Mouse (Mus musculus) regulatory T cell (primary cell): ENCODE data around the gene Rpl38.

ENCODE experiments used
- in situ Hi-C: fragments of 300-600 bp; cut with MboI, MseI; formaldehyde crosslinking; loops from one replicate; pipeline ENCODE4 v1.15.1; 2025; ENCODE audit warnings: high pct_unique_total_duplicates

Gene Rpl38

DNA sequence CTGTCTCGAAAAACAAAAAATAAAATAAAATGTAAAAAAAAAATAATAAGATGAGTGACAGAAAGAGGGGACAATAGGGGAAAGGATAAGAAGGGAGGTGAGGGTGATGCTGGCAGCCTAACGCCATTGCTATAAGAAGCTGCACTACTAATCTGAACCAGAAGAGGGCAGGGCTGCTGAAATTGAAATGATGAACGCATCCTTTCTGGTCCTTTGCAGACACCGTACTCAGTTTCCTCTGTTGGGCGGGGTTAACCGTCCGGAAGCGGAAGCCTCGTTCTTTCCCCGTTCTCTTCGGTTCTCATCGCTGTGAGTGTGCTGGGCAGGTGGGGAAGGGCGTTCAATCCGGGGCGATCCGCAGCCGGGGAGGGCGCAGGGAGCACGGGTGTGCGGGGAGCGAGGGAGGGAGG is at the start of gene Rpl38:
Gene Rpl38 (plus strand): TSS at position 224 of the 410 bp plus-strand sequence.
- in situ Hi-C loops = loop anchor here (25.0 kb wide), 1 partner anchor 1106 kb away; no protein-coding TSS in a partner anchor

DNA sequence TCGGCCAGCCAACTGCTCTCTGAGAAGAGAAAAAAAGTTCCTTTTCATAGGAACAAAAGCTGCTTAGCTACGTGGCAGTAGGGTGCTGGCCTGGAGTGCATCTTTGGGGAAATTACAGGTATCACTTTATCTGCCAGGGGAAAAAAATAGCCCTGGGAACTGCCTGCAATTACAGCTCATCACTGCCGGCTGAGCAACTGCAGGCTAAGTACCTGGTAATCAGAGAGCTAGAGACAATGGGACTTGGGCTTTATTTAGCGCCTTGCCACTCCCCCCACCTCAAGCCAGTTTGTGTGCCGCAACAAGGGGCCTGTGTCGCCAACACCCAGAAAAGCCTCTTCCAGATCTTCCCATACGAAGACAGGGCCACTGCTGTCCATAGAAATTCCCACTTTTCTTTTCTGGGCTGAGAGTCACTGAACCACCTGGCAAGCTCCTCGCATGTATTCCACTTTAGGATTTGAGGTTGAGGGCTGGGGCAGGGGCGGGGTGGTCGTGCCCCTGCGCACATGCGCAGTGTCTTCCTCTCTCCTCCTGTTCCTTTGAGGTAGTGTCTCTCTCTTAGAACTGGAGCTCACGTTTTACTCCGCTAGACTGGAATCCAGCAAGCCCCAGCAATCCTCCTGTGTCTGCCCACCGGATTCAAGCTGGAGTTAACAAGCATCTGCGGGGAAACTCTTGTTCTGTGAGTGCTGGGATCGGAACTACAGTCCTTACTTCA is 49.5 kb upstream of the Rpl38 start:
- in situ Hi-C loops = no loop called here

DNA sequence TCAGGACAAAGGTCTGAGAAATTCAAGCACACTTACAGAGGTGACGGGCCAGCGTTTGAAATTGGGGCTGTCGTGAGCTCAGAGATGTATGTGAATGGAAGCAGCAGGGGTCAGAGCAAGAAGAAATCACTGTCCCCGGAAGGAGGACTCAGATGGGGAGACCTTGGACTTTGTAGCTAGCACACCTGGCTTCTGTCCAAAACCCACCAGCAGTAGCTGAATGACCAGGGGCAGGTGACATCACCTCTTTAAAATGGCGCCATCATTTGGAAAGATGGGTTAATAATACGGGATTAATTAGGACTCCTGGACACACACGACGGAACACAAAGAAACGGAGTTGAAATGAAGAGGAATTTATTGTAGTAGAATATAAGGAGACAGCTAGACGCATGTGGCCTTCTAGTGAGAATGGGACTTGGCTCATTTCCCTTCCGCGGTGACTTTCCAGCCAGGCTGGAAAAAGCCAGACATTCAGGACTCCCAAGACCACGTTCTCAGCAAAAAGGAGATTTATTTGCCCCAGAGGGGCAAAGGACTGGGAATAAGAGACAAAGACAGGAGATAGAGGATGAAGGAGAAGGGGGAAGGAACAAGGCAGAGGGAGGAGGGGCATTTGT is 42.1 kb upstream of the Rpl38 start:
- in situ Hi-C loops = no loop called here

DNA sequence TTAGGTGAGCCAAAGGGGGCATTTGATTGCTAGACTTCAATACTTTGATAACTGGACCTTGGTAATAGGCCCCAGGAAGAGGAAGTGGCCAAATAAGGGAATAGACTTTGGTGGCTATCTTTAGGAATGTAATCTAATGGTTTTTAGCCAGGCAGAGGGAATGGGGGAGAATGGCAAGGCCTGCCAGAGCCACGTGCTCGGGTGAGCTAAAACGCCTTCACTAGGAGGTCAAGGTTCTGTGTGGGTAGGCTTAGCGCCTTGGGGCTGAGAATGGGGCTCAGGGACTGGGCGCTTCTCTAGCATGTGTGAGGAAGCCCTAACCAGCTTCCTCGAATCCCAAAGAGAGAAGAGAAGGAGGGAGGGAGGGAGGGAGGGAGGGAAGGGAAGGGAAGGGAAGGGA is 41.3 kb upstream of the Rpl38 start:
- in situ Hi-C loops = no loop called here

- in situ Hi-C loops = no loop called here
These were observed 40.3 kb upstream of the Rpl38 start for GRCm38 (mm10) chr11:114628032-114628431.

- in situ Hi-C loops = loop anchor here (5.0 kb wide), 1 partner anchor 113 kb away; no protein-coding TSS in a partner anchor
These were observed 38.3 kb upstream of the Rpl38 start for GRCm38 (mm10) chr11:114630044-114630443.

DNA sequence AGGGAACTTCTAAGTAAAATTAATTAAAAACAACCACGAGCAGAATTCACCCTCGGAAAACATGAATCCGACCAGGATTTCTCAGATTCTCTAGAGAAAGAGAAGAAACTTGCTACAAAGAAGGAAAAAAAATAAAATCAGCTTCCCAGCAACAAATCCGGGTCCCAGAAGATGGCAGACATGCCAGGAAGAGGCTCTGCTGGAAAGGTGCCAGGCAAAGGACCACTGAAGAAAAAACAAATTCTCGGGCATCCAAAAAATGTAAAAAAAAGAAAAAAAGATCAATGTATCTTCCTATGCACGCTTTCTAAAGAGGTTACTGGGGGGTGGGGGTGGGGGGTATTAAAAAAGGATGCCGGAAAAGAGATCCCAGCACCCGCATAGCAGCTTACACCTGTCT is 36.1 kb upstream of the Rpl38 start:
- in situ Hi-C loops = loop anchor here (5.0 kb wide), 1 partner anchor 115 kb away; no protein-coding TSS in a partner anchor

GRCm38 (mm10) chr11:114636292-114636691 is 32.0 kb upstream of the Rpl38 start:
- in situ Hi-C loops = no loop called here

GRCm38 (mm10) chr11:114636727-114637505 is 31.4 kb upstream of the Rpl38 start:
- in situ Hi-C loops = no loop called here

DNA sequence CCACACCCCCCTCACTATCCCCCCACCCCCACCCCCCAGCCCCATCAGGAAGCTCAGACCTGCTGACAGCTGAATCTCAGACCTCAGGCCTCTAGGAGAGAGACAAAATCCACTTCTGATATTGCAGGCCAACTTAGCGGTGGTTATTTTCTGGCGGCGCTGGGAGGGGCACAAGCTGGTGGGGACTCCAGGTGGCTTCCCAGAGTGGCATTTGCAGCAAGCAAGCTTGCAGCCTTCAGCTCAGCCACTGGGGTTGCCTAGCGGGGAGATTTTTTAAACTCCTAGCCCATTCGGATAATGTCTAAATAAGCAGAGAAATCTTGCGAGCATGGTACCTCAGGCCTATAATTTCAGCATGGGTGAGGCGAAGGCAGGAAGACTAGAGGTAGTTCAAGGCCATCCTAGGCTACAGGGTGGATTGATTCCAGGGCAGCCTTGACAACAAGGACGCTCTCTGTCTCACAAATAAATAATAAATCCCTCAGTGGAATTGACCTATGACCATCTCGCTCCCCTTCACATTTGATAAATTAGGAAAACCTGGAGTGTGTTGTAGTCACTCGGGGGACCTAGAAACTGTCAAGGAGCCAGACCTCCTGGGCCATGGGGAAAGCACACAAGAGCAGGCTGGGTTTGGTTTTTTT is 29.6 kb upstream of the Rpl38 start:
- in situ Hi-C loops = no loop called here

DNA sequence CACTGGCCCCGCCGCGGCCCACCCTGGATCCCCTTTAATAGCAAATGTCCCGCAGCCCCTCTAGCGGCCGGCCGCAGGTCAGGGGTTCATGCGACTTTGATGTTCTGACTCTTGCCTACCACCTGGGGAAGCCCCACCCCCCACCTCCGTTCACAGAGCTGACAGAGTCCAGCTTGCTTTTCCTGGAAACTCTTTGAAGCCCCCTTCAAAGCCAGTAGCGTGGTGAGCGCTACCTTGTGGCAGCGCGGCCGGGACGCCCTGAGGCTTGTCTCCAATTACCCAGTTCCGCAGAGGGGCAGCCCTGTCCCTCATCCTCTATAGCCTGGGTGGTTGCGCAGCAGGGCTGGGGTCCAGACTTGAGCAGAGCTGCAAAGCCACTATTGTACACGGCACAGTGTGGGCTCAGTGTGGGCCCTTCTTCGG is 28.6 kb upstream of the Rpl38 start:
- in situ Hi-C loops = no loop called here

DNA sequence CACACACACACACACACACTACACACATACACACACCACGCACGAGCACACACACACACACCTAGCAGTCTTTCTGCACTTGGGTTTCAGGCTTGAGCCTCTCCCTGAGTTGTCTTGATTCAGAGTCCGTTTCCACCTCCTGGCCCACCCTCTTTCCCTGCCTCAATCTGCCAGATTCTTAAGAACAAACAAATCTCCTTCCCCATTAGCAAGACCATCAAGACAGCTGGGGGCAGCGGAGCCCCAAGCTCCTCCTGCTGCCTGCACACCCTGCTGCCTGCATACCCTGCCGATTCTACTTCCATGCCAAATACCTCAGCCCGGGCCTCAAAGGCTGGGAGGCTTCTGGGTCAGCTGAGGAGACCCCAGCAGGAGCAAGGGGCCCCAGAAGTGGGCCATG is 27.7 kb upstream of the Rpl38 start:
- in situ Hi-C loops = no loop called here

DNA sequence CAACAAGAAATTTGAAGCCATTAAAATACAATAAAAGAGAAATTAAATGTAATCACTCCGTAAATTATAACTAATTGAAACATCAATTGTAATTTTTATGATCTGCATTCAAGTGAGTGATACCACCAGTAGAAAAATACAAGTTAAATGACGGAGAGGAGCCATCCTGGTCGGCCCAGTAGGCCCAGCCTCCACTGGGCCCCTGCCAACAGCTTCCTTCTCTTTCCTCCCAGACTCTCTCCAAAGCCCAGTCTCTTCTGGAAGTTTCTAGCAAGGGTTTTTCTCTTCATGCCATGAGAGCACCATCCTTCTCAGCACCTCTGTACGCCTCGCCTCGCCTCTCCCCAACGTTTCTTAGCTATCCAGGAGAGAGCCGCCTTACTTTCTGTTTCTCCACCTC is 27.2 kb upstream of the Rpl38 start:
- in situ Hi-C loops = no loop called here

GRCm38 (mm10) chr11:114642184-114642583 is 26.1 kb upstream of the Rpl38 start:
- in situ Hi-C loops = no loop called here

- in situ Hi-C loops = no loop called here
These were observed 25.4 kb upstream of the Rpl38 start for GRCm38 (mm10) chr11:114642926-114643325.

- in situ Hi-C loops = no loop called here
These were observed 24.2 kb upstream of the Rpl38 start for GRCm38 (mm10) chr11:114644122-114644521.

GRCm38 (mm10) chr11:114649510-114649909 is 18.8 kb upstream of the Rpl38 start:
- in situ Hi-C loops = no loop called here

- in situ Hi-C loops = loop anchor here (25.0 kb wide), 1 partner anchor 1090 kb away; no protein-coding TSS in a partner anchor
These were observed 15.8 kb upstream of the Rpl38 start for GRCm38 (mm10) chr11:114652531-114652930.

- in situ Hi-C loops = loop anchor here (25.0 kb wide), 1 partner anchor 1091 kb away; no protein-coding TSS in a partner anchor
These were observed 14.7 kb upstream of the Rpl38 start for GRCm38 (mm10) chr11:114653664-114654063.

- in situ Hi-C loops = loop anchor here (25.0 kb wide), 1 partner anchor 1092 kb away; no protein-coding TSS in a partner anchor
These were observed 13.8 kb upstream of the Rpl38 start for GRCm38 (mm10) chr11:114654552-114654951.

GRCm38 (mm10) chr11:114655350-114656008 is 12.8 kb upstream of the Rpl38 start:
- in situ Hi-C loops = loop anchor here (25.0 kb wide), 1 partner anchor 1093 kb away; no protein-coding TSS in a partner anchor
